Comparison of ENCODE assay signal across 22 mouse cellular contexts in the genomic region with DNA sequence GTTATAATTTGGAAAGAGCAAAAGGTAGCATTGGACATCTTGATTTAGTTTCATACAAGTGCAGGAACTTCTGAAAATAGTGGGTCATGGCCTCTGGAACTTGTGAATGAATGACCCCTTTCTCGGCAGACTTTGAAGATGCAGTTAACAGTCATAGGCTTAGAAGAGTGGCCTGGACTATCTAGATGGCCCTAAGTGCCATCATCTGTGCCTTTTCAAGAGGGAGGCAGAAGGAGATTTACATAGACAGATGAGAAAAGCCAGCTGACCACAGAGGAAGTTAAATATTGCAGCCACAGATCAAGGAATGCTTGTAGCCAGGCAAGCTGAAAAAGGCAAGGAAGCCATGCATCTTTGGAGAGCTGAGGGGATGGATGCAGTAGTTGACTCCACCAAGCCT.
DNase-seq lines count a peak whose midpoint lies in the region; ATAC-seq and TF ChIP-seq lines count a peak whose summit lies in the region.
"Had no signal": no experiment of that assay in that cellular context is flagged by ENCODE, and none has a peak within 500 bp of the region (broad histone marks: within the 10 kb centered on the region; RNA-seq: fewer than 3 reads in every experiment).

No protein-coding gene starts in this region.

- H3K36me3 ChIP-seq in kidney, embryonic 14.5 days (ENCODE audit: control insufficient read depth, insufficient read depth, low read length), result no peaks in the 10 kb centered on the region
- no peaks in the 10 kb centered on the region for H3K36me3 ChIP-seq in kidney, embryonic 15.5 days
- peaks cover 7% of the 10 kb centered on the region; the same call in 1 of the 2 replicates for H3K36me3 ChIP-seq in kidney, embryonic 16.5 days (ENCODE audit: insufficient read depth, low read length)
- no peaks in the 10 kb centered on the region for H3K36me3 ChIP-seq in kidney, postnatal 0 days (ENCODE audit: insufficient read depth, low read length)
- H3K36me3 ChIP-seq: G1E had no signal

- WGBS in kidney, embryonic 14.5 days, result 41% methylated on average over 1 of the region's 1 CpGs
- WGBS in kidney, embryonic 15.5 days, result 36% methylated on average over 1 of the region's 1 CpGs
- 47% methylated on average over 1 of the region's 1 CpGs for WGBS in kidney, embryonic 16.5 days
- WGBS in kidney, postnatal 0 days, result 39% methylated on average over 1 of the region's 1 CpGs

- ATAC-seq in kidney, embryonic 14.5 days (ENCODE audit: low FRiP score, low TSS enrichment), result peak; percentile 60; the same call in 1 of the 2 replicates
- peak; percentile 50; the same call in 1 of the 2 replicates for ATAC-seq in kidney, embryonic 15.5 days (replicated peaks; ENCODE audit: low FRiP score)
- ATAC-seq in kidney, embryonic 16.5 days (ENCODE audit: low FRiP score, low TSS enrichment), result 0 out of 2 replicates have a peak, but pooled peaks have one; percentile 49
- no peak for ATAC-seq in kidney, postnatal 0 days (replicated peaks; ENCODE audit: low FRiP score, low read depth)
- ATAC-seq: activated CD4-positive, CD25-positive, alpha-beta regulatory T cell, adult 4 months; CD4-positive, CD25-positive, alpha-beta regulatory T cell, adult 4 months; Patski had no signal

- H3K27me3 ChIP-seq in kidney, embryonic 14.5 days (ENCODE audit: control insufficient read depth, insufficient read depth, low read length), result no peaks in the 10 kb centered on the region
- no peaks in the 10 kb centered on the region for H3K27me3 ChIP-seq in kidney, embryonic 15.5 days
- H3K27me3 ChIP-seq in kidney, embryonic 16.5 days (ENCODE audit: insufficient read depth, low read length), result no peaks in the 10 kb centered on the region
- no peaks in the 10 kb centered on the region for H3K27me3 ChIP-seq in kidney, postnatal 0 days (ENCODE audit: insufficient read depth, low read length)
- H3K27me3 ChIP-seq: CH12.LX, Patski had no signal

- H3K4me3 ChIP-seq in kidney, embryonic 14.5 days (ENCODE audit: low read length), result no peak overlapping the region
- no peak overlapping the region for H3K4me3 ChIP-seq in kidney, embryonic 15.5 days (replicated peaks)
- H3K4me3 ChIP-seq in kidney, embryonic 16.5 days (ENCODE audit: low read length), result no peak overlapping the region
- no peak overlapping the region for H3K4me3 ChIP-seq in kidney, postnatal 0 days (replicated peaks; ENCODE audit: low read depth, low read length)

- no peak overlapping the region for H3K4me2 ChIP-seq in kidney, embryonic 14.5 days (replicated peaks; ENCODE audit: low read depth, low read length)
- H3K4me2 ChIP-seq in kidney, embryonic 15.5 days, result no peak overlapping the region
- H3K4me2 ChIP-seq in kidney, embryonic 16.5 days (replicated peaks; ENCODE audit: low read depth, low read length), result no peak overlapping the region
- H3K4me2 ChIP-seq in kidney, postnatal 0 days (ENCODE audit: low read length), result no peak overlapping the region

- H3K27ac ChIP-seq in kidney, embryonic 14.5 days (ENCODE audit: low read depth, low read length), result no peak overlapping the region
- H3K27ac ChIP-seq in kidney, embryonic 15.5 days, result no peak overlapping the region
- H3K27ac ChIP-seq in kidney, embryonic 16.5 days (ENCODE audit: low read length), result peak overlapping the region; percentile 30; the same call in 1 of the 2 replicates
- H3K27ac ChIP-seq in kidney, postnatal 0 days, result no peak overlapping the region

- no peak for DNase-seq in kidney, adult 18-20 months
- no peak for DNase-seq in kidney, postnatal 10 days
- no peak for DNase-seq in kidney, adult 8-10 months
- peak; percentile 70 for DNase-seq in kidney, postnatal 0 days (ENCODE audit: low spot score)
- no peak for DNase-seq in kidney, postnatal 36 days
- DNase-seq: adrenal gland, adult 2 months; adrenal gland, adult 8-10 months; adrenal gland, postnatal 10 days; adrenal gland, postnatal 14 days; adrenal gland, postnatal 25 days; adrenal gland, postnatal 36 days; B cell, adult 2 months; cerebellum, adult 11 months; cerebellum, adult 11-12 months had no signal

- no peaks in the 10 kb centered on the region for H3K9me3 ChIP-seq in kidney, embryonic 14.5 days (ENCODE audit: control insufficient read depth, low read length)
- H3K9me3 ChIP-seq in kidney, embryonic 15.5 days (replicated peaks), result no peaks in the 10 kb centered on the region
- peaks cover 4% of the 10 kb centered on the region; the same call in 1 of the 2 replicates for H3K9me3 ChIP-seq in kidney, embryonic 16.5 days (ENCODE audit: low read length)
- no peaks in the 10 kb centered on the region for H3K9me3 ChIP-seq in kidney, postnatal 0 days (replicated peaks; ENCODE audit: low read length)
- H3K9me3 ChIP-seq: G1E had no signal

- no peak for TF ChIP-seq CTCF in kidney, postnatal 0 days (IDR thresholded peaks at IDR 0.05; ENCODE audit: low read depth)

- peaks cover 5% of the 10 kb centered on the region; the same call in 1 of the 2 replicates for H3K4me1 ChIP-seq in kidney, embryonic 14.5 days (ENCODE audit: control insufficient read depth, insufficient read depth, low read length)
- peaks cover 15% of the 10 kb centered on the region; the same call in 1 of the 2 replicates for H3K4me1 ChIP-seq in kidney, embryonic 15.5 days
- peaks cover 12% of the 10 kb centered on the region for H3K4me1 ChIP-seq in kidney, embryonic 16.5 days (ENCODE audit: insufficient read depth, low read length)
- H3K4me1 ChIP-seq in kidney, postnatal 0 days (replicated peaks; ENCODE audit: insufficient read depth, low read length), result no peaks in the 10 kb centered on the region

- no peak overlapping the region for H3K9ac ChIP-seq in kidney, embryonic 14.5 days (ENCODE audit: low read depth, low read length)
- H3K9ac ChIP-seq in kidney, embryonic 15.5 days, result no peak overlapping the region
- H3K9ac ChIP-seq in kidney, embryonic 16.5 days (replicated peaks; ENCODE audit: low read length), result no peak overlapping the region
- no peak overlapping the region for H3K9ac ChIP-seq in kidney, postnatal 0 days (ENCODE audit: low read depth, low read length)
